In genomic region chr4:105907611-105908010, GRCm38 (mm10) we compare ENCODE assay signal across 20 mouse cellular contexts.
DNase-seq lines count a peak whose midpoint lies in the region; ATAC-seq and TF ChIP-seq lines count a peak whose summit lies in the region.
"Had no signal": no experiment of that assay in that cellular context is flagged by ENCODE, and none has a peak within 500 bp of the region (broad histone marks: within the 10 kb centered on the region; RNA-seq: fewer than 3 reads in every experiment).

No protein-coding gene starts in this region.

- H3K4me3 ChIP-seq in E14TG2a.4 (replicated peaks; ENCODE audit: low read length), result peak overlapping the region; percentile 13; the same call in 1 of the 2 replicates
- H3K4me3 ChIP-seq in lung, postnatal 0 days (ENCODE audit: low read depth, low read length), result no peak overlapping the region
- H3K4me3 ChIP-seq: heart, embryonic 10.5 days; hindbrain, embryonic 10.5 days; intestine, embryonic 15.5 days; limb, embryonic 13.5 days; liver, embryonic 13.5 days; midbrain, embryonic 15.5 days; neural tube, embryonic 12.5 days; stomach, embryonic 15.5 days had no signal

- H3K27me3 ChIP-seq in E14TG2a.4 (ENCODE audit: insufficient read depth, low read length), result peaks cover 7% of the 10 kb centered on the region; the same call in 1 of the 2 replicates
- H3K27me3 ChIP-seq in lung, postnatal 0 days (replicated peaks; ENCODE audit: insufficient read depth, low read length), result no peaks in the 10 kb centered on the region
- H3K27me3 ChIP-seq: intestine, embryonic 15.5 days; limb, embryonic 13.5 days; liver, embryonic 13.5 days; midbrain, embryonic 15.5 days; neural tube, embryonic 12.5 days; stomach, embryonic 15.5 days had no signal

- H3K36me3 ChIP-seq in E14TG2a.4 (ENCODE audit: insufficient read depth, low read length), result no peaks in the 10 kb centered on the region
- no peaks in the 10 kb centered on the region for H3K36me3 ChIP-seq in lung, postnatal 0 days (ENCODE audit: insufficient read depth, low read length)
- H3K36me3 ChIP-seq: heart, embryonic 10.5 days; hindbrain, embryonic 10.5 days; intestine, embryonic 15.5 days; limb, embryonic 13.5 days; liver, embryonic 13.5 days; midbrain, embryonic 15.5 days; neural tube, embryonic 12.5 days; stomach, embryonic 15.5 days had no signal

- ATAC-seq in lung, postnatal 0 days, result no peak
- ATAC-seq: hindbrain, embryonic 16.5 days; intestine, embryonic 15.5 days; midbrain, embryonic 15.5 days had no signal

- H3K9ac ChIP-seq in lung, postnatal 0 days (replicated peaks; ENCODE audit: low read depth), result no peak overlapping the region
- H3K9ac ChIP-seq: intestine, embryonic 15.5 days; limb, embryonic 13.5 days; liver, embryonic 13.5 days; midbrain, embryonic 15.5 days; neural tube, embryonic 12.5 days; stomach, embryonic 15.5 days had no signal

- TF ChIP-seq CTCF in E14TG2a.4 (conservative IDR thresholded peaks at IDR 0.05; ENCODE audit: low read length), result no peak
- TF ChIP-seq CTCF in lung, postnatal 0 days (IDR thresholded peaks at IDR 0.05), result no peak

- H3K4me2 ChIP-seq in lung, postnatal 0 days (replicated peaks; ENCODE audit: low read depth, low read length), result no peak overlapping the region
- H3K4me2 ChIP-seq: intestine, embryonic 15.5 days; limb, embryonic 13.5 days; liver, embryonic 13.5 days; midbrain, embryonic 15.5 days; neural tube, embryonic 12.5 days; stomach, embryonic 15.5 days had no signal

- no peak overlapping the region for H3K27ac ChIP-seq in lung, postnatal 0 days (ENCODE audit: low read length)
- H3K27ac ChIP-seq: heart, embryonic 10.5 days; hindbrain, embryonic 10.5 days; intestine, embryonic 15.5 days; limb, embryonic 13.5 days; liver, embryonic 13.5 days; midbrain, embryonic 15.5 days; neural tube, embryonic 12.5 days; stomach, embryonic 15.5 days had no signal

- no peak for TF ChIP-seq EP300 in lung, postnatal 0 days (IDR thresholded peaks at IDR 0.05)

- DNase-seq in heart, adult 11 months, result peak; percentile 89
- DNase-seq in heart, postnatal 4 days, result no peak
- peak; percentile 7 for DNase-seq in ES-CJ7 (ENCODE audit: low read depth, low spot score)
- peak; percentile 24 for DNase-seq in lung, postnatal 0 days (ENCODE audit: low spot score)
- no peak for DNase-seq in urinary bladder, postnatal 14 days (ENCODE audit: low spot score)
- DNase-seq in layer of hippocampus, adult 8-10 months (ENCODE audit: low spot score in 2 of 2), result no peak
- DNase-seq: cerebellum, adult 9-10 months; kidney, postnatal 25 days; liver, embryonic 13.5 days; retina, postnatal 1 day; thymus, postnatal 25 days had no signal

- peaks cover 27% of the 10 kb centered on the region for H3K4me1 ChIP-seq in E14TG2a.4 (replicated peaks; ENCODE audit: low read depth, low read length)
- H3K4me1 ChIP-seq in lung, postnatal 0 days (ENCODE audit: insufficient read depth, low read depth, low read length), result no peaks in the 10 kb centered on the region
- H3K4me1 ChIP-seq: heart, embryonic 10.5 days; liver, embryonic 13.5 days; midbrain, embryonic 15.5 days had no signal

- H3K9me3 ChIP-seq in E14TG2a.4 (ENCODE audit: low read length), result peaks cover 12% of the 10 kb centered on the region; the same call in 1 of the 2 replicates
- H3K9me3 ChIP-seq in lung, postnatal 0 days (ENCODE audit: low read length), result no peaks in the 10 kb centered on the region
- H3K9me3 ChIP-seq: heart, embryonic 10.5 days; hindbrain, embryonic 10.5 days; intestine, embryonic 15.5 days; limb, embryonic 13.5 days; liver, embryonic 13.5 days; midbrain, embryonic 15.5 days; neural tube, embryonic 12.5 days; stomach, embryonic 15.5 days had no signal

- 70% methylated on average over 7 of the region's 7 CpGs for WGBS in lung, postnatal 0 days

Comparison
In these comparisons a context has a peak if more than half of its experiments do, and no peak if none do; other contexts are left out.
1. DNase-seq: peak in heart, adult 11 months (single experiment), ES-CJ7 (single experiment) and lung, postnatal 0 days (single experiment); none in heart, postnatal 4 days (single experiment), urinary bladder, postnatal 14 days (single experiment) and layer of hippocampus, adult 8-10 months (0 of 2).